Mouse (Mus musculus) gastrocnemius, postnatal 14 days (tissue): ENCODE measurements around the gene Prune1. TPM values are rescaled to one million over a fixed set of nuclear protein-coding genes. Genes with fewer than 3 reads are reported as not detected.

Experiments used
- DNase-seq: peaks from one replicate; pipeline ENCODE4 v3.0.0; 2021; ENCODE audit warnings: mixed read lengths
- intact Hi-C: fragments of 180-260 bp; cut with DNase I; formaldehyde crosslinking; loops from one replicate; pipeline ENCODE4 v1.15.1; 2025; ENCODE audit warnings: low total_unique reads
- total RNA-seq, 2 experiments: library from RNA; stranded (reverse); gene quantifications; 2 replicates each; pipeline ENCODE4 v1.2.3; 2021

The Prune1 gene
- total RNA-seq, 2 experiments from 2014 or later, result 35.3 to 35.6 TPM

GRCm38 (mm10) chr3:95310968-95311882 is 29.3 kb upstream of the Prune1 start:
- peak; percentile 39 for DNase-seq
- intact Hi-C loops, result no loop called here

GRCm38 (mm10) chr3:95310496-95310895 is 28.6 kb upstream of the Prune1 start:
- DNase-seq, result no peak
- intact Hi-C loops, result no loop called here

DNA sequence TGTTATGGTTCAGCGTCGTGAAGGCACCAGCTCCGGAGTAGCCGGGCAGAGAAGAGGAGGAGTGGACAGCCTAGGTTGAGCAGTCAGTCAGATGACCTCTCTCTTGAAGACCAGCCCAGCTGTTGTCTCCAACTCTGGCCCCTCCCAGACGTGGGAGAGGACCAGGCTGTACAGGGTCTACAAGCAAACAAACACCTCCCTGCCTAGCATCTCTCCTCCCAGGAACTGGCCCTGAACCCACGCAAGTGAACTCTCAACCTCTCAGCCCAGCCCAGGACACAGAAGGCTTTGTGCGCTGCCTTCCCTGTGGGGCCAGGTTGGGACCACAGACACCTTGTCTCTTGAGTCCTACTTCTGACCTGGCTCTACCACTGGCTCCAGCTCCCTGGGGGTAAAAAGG is 25.2 kb upstream of the Prune1 start, which contains the start of gene Anxa9:
TSS of gene Anxa9 (minus strand) at position 77 of the 400 bp plus-strand sequence.
- DNase-seq, result no peak
- intact Hi-C loops, result no loop called here

- intact Hi-C loops, result no loop called here
- no peak for DNase-seq
These were observed 24.4 kb upstream of the Prune1 start for GRCm38 (mm10) chr3:95306244-95306643.

DNA sequence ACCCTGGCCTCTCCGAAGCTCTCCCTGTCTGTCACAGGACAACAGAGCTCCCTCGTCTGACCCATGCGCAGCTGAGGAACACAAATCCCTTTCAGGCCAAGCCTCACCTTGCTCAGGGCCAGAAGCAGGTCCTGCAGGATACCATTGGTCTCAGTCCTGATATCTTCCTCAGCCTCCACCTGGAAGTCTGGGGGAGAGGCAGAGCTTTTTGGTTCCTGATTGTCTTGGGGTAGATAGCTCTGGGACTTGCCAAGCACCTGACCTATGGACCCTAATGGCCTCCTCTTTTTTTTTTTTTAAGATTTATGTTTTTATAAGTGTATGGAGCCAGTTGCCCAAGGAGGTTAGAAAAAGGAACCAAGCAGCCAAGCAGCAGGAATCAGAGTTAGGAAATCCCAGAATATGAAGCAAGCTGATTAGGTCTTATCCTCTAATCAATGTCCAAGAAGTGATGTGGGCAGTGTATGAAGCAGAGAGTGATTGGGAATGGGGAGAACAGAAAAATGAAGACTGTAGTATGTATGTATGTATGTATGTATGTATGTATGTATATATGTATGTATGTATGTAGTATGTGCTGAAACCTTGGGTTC is 19.4 kb upstream of the Prune1 start:
- no peak for DNase-seq
- intact Hi-C loops, result no loop called here

- DNase-seq, result no peak
- intact Hi-C loops, result no loop called here
These were observed 16.1 kb upstream of the Prune1 start for GRCm38 (mm10) chr3:95298018-95298417.

- no peak for DNase-seq
- intact Hi-C loops, result no loop called here
These were observed 14.2 kb upstream of the Prune1 start for GRCm38 (mm10) chr3:95296103-95296469.

- intact Hi-C loops, result no loop called here
- DNase-seq, result no peak
These were observed 13.6 kb upstream of the Prune1 start for GRCm38 (mm10) chr3:95295321-95296102.

GRCm38 (mm10) chr3:95294718-95295117 is 12.8 kb upstream of the Prune1 start:
- DNase-seq, result no peak

GRCm38 (mm10) chr3:95294316-95294715 is 12.4 kb upstream of the Prune1 start:
- intact Hi-C loops, result no loop called here

More at GRCm38 (mm10) chr3:95294718-95295117, 12.8 kb upstream of the Prune1 start:
- intact Hi-C loops, result no loop called here

DNA sequence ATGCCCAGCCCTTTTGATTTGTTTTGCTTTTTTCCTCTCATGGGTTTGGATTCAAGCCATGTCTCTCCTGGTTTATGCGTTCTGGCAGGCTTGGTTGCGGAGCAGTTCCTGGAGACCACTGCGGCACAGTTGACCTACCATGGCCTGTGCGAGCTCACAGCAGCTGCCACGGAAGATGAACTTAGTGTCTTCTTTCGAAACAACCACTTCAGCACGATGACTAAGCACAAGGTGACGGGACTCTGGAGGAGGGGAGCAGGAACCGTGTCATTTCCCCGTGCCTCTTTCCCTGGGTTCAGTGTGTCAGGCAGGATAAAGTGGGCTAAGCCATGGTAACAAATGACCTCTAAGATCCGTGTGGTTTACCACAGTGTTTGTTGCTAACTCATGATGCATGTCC is 11.7 kb upstream of the Prune1 start:
- intact Hi-C loops, result no loop called here
- DNase-seq, result no peak

More at GRCm38 (mm10) chr3:95294316-95294715, 12.4 kb upstream of the Prune1 start:
- DNase-seq, result no peak

GRCm38 (mm10) chr3:95292899-95293298 is 11.0 kb upstream of the Prune1 start:
- intact Hi-C loops, result no loop called here
- no peak for DNase-seq

DNA sequence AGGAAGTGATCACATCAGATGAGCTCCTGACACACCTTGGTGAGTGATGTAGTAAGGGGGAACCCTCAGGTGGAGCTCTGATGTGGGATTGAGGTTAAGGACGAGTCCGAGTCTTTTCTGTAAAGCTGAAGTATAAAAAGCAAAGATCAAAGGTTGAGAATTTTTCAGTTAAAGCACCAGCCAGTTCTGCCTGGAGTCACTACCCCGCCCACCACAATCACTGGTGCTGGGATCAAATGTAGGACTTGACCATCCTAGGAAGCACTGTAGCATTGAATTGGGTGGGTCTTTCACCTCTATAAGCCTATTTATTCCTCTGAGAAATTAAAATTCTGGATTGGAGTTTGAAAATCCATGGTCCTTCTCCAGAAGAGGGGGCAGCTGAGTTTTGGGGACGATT is 9.2 kb upstream of the Prune1 start:
- DNase-seq, result no peak
- intact Hi-C loops, result no loop called here

DNA sequence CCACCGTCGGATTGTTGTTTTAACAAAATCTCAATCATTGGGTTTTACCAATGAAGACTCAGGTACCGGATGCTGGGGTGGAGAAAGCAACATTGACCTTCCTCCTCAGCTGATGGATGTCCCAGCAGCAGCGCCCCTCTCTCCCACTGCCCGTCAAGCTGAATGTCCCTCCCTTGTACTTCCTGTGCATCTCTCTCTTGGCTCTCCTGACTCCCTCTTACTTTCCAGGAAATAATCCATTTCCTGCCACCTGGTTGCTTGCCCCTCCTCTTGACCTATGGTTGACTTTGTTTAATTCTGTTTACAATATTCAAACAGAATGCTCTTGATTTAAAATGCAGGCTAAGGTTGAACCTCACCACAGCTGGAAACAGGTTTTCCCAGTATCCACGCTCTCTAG is 8.3 kb upstream of the Prune1 start:
- intact Hi-C loops, result no loop called here
- DNase-seq, result no peak

DNA sequence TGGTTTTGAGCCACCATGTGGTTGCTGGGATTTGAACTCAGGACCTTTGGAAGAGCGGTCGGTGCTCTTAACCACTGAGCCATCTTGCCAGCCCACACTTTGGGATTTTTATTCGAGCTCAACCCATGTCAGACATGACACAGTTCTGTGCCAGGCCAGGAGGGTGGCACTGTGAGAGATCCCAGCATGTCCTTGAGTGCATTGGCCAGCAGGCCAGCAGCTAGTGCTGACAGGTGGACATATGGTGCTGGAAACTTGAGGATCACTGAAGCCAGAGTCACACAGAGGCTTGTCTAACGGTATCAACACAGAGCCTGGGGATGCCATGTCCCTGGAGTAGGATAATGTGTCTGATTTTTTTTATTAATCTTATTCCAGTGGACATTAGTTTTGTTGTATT is 7.5 kb upstream of the Prune1 start:
- intact Hi-C loops, result no loop called here
- no peak for DNase-seq

GRCm38 (mm10) chr3:95287541-95287940 is 5.7 kb upstream of the Prune1 start:
- DNase-seq, result no peak
- intact Hi-C loops, result no loop called here

- intact Hi-C loops, result no loop called here
- no peak for DNase-seq
These were observed 4.6 kb upstream of the Prune1 start for GRCm38 (mm10) chr3:95286510-95286909.

DNA sequence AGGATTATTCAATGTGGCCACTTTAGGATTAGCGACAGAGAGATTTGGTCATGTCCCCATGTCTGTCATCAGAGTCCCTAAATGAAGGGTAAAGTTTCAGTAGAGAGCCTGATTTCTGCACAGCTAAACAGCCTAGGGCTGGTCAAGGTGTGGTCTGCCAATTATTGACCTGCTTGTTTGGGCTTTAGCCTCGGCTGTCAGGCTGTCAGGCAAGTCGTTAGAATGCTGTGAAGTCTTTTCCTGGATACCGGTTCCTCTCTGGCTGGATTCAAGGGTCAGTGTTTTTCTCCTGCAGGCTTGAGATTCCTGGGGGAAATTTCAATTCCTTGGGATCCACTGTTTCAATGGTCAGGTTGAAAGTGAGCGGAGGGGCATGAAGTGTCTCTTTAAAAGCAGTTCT is 4.1 kb upstream of the Prune1 start:
- intact Hi-C loops, result no loop called here
- DNase-seq, result no peak

- intact Hi-C loops, result no loop called here
- no peak for DNase-seq
These were observed 3.5 kb upstream of the Prune1 start for GRCm38 (mm10) chr3:95285390-95285789.
